Mouse (Mus musculus) kidney, embryonic 14.5 days (tissue): ENCODE results near the gene Eif2b2. TPM values are rescaled to one million over a fixed set of nuclear protein-coding genes. Genes with fewer than 3 reads are reported as not detected.
A peak's percentile ranks its signal among the peaks of the same experiment; 100 is the strongest.

Experiments
- ATAC-seq: fragments of 200-750 bp; cut with Nextera tagmentation; 2 replicates; pipeline ENCODE4 v1.8.0; 2017; ENCODE audit warnings: moderate number of reproducible peaks, mild to moderate bottlenecking, moderate TSS enrichment, moderate library complexity; ENCODE audit not compliant: low FRiP score, low TSS enrichment
- H3K27ac ChIP-seq: fragments of 300-500 bp; sonication (generic); 2 replicates; pipeline ENCODE4 v1.5.1; 2014; ENCODE audit warnings: low read depth, mild to moderate bottlenecking, low read length, moderate library complexity, mixed read lengths
- H3K27me3 ChIP-seq: fragments of 300-500 bp; sonication (generic); 2 replicates; pipeline ENCODE4 v1.6.1; 2014; ENCODE audit warnings: mild to moderate bottlenecking, low read length; ENCODE audit not compliant: control insufficient read depth, insufficient read depth
- H3K36me3 ChIP-seq: fragments of 300-500 bp; sonication (generic); 2 replicates; pipeline ENCODE4 v1.6.1; 2014; ENCODE audit warnings: low read length, mixed read lengths; ENCODE audit not compliant: control insufficient read depth, insufficient read depth
- H3K4me1 ChIP-seq: fragments of 300-500 bp; sonication (generic); 2 replicates; pipeline ENCODE4 v1.6.1; 2014; ENCODE audit warnings: low read length, mixed read lengths; ENCODE audit not compliant: control insufficient read depth, insufficient read depth
- H3K4me2 ChIP-seq: fragments of 300-500 bp; sonication (generic); replicated peaks from 2 replicates; pipeline ENCODE4 v1.6.1; 2014; ENCODE audit warnings: low read depth, mild to moderate bottlenecking, low read length
- H3K4me3 ChIP-seq: fragments of 300-500 bp; sonication (generic); 2 replicates; pipeline ENCODE4 v1.5.1; 2014; ENCODE audit warnings: mild to moderate bottlenecking, low read length
- H3K9ac ChIP-seq: fragments of 300-500 bp; sonication (generic); 2 replicates; pipeline ENCODE4 v1.6.1; 2014; ENCODE audit warnings: low read depth, mild to moderate bottlenecking, low read length, moderate library complexity
- H3K9me3 ChIP-seq: fragments of 300-500 bp; sonication (generic); 2 replicates; pipeline ENCODE4 v1.6.1; 2016; ENCODE audit warnings: low read length; ENCODE audit not compliant: control insufficient read depth
- WGBS: fragments of 180-500 bp; shearing (Covaris S2); extraction: QIAGEN DNeasy Blood & Tissue Kit; methylation state at CpG from one replicate; pipeline ENCODE4 v1.1.7; 2014; 5-methylcytosine and 5-hydroxymethylcytosine counted together
- microRNA-seq: library from miRNA; unstranded; fragments of <30 nt; microRNA quantifications from one replicate; pipeline ENCODE4, GENCODE M21; 2016
- polyA plus RNA-seq: library from polyadenylated mRNA; unstranded; fragments of >200 nt; fragmentation: Nextera tagmentation; extraction: Ambion mirVana; gene quantifications from 2 replicates; pipeline ENCODE4 v1.2.1, GENCODE M21; 2014

Eif2b2 gene
- polyA plus RNA-seq, 1 experiment from 2014 or later: 105 TPM

DNA sequence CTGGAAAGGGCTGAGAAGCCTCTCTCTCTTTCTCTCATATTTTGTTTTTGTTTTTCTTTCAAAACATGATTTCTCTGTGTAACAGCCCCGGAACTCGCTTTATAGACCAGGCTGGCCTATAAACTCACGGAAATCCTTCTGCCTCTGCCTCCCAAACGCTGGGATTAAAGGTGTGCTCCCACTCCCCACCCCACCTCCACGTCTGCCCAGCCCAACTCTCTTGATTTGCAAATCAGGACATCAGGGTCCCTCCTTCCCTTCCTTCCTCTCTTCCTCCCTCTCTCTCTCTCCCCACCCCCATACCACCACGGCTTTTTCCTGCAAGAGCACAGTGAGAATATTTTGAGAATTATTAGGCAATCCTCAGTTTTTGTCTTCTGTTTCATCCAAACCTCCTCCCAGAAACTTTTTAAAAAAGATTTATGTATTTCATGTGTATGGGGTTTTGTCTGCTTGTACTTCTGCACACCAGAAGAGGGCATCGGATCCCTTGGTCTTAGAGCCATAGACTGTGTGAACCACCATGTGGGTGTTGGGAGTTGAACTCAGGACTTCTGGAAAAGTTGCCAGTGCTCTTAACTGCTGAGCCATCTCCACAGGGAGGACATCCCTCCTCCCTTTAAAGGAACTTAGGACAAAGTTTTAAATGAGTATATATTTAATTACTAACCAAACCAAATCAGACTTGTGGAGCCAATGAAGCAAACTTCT lies 52.0 kb downstream of the Eif2b2 start:
- H3K27ac ChIP-seq: no peak overlapping the region
- no peak overlapping the region for H3K4me2 ChIP-seq

DNA sequence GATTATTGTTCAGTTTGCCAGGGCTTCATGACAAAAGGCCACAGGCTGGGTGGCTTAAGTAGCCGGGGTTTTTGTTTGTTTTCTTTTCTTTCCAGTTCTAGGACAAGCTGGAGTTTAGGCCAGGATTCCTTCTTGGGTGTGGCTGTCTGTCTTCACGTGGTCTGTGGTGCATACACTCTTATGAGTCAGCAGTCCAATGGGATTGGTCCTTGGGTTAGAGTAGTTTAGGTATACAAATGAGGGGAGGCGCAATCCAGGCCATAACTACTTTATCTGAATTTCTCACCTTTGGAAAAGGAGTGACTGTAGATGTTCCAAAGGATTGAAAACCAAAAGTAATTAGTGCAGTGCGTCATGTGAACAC lies 52.5 kb downstream of the Eif2b2 start:
- WGBS: 57% methylated on average over 4 of the region's 4 CpGs
- no peak overlapping the region for H3K27ac ChIP-seq
- no peak for ATAC-seq

More for the DNA sequence above, 52.0 kb downstream of the Eif2b2 start:
- 77% methylated on average over 7 of the region's 7 CpGs for WGBS
- ATAC-seq: no peak
- H3K27me3 ChIP-seq: no peaks in the 10 kb centered on the region
- peaks cover 9% of the 10 kb centered on the region for H3K4me1 ChIP-seq
- no peak overlapping the region for H3K4me3 ChIP-seq
- no peak overlapping the region for H3K9ac ChIP-seq
- no peaks in the 10 kb centered on the region; the same call in 1 of the 2 replicates for H3K36me3 ChIP-seq
- no peaks in the 10 kb centered on the region for H3K9me3 ChIP-seq

DNA sequence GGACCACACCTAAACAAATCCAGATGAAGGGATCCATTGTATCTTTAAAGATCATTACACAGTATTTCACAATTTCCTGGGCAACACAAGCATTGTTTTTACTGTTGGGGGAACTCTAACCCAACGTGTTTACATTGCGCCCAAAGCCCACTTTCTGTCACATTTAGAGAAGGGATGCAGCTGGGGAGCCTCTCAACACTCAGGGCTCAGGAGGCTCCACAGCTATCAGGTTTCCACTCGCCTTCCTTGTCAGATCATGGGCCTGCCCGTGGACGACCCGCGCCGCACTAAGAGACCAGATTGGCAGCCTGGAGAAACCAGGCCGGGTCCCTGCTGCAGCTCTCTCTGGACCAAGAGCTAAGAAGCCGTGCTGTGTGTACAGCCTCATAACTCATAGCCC lies 54.2 kb downstream of the Eif2b2 start:
- ATAC-seq: peak; percentile 88

More for the DNA sequence above, 52.5 kb downstream of the Eif2b2 start:
- Histone ChIP-seq H3K27me3 (no peaks in the 10 kb centered on the region), H3K4me3 (no peak overlapping the region), H3K9me3 (no peaks in the 10 kb centered on the region), H3K9ac (no peak overlapping the region), H3K36me3 (no peaks in the 10 kb centered on the region; the same call in 1 of the 2 replicates), H3K4me1 (peaks cover 9% of the 10 kb centered on the region), H3K4me2 (no peak overlapping the region)

More for the DNA sequence above, 54.2 kb downstream of the Eif2b2 start:
- 22% methylated on average over 10 of the region's 10 CpGs for WGBS
- H3K9me3 ChIP-seq: no peaks in the 10 kb centered on the region
- H3K27me3 ChIP-seq: no peaks in the 10 kb centered on the region
- H3K4me3 ChIP-seq: no peak overlapping the region
- H3K9ac ChIP-seq: no peak overlapping the region
- no peaks in the 10 kb centered on the region; the same call in 1 of the 2 replicates for H3K36me3 ChIP-seq
- peaks cover 9% of the 10 kb centered on the region for H3K4me1 ChIP-seq
- no peak overlapping the region for H3K4me2 ChIP-seq
- H3K27ac ChIP-seq: peak overlapping the region; percentile 60

Small RNA genes within 50 kb of the gene (microRNA-seq; reads per million reads assigned to microRNA genes)
- gene Mir6938: not detected

Other genes starting within 250 kb of the Eif2b2 start
- 153 and 212 TPM in 2 replicates for gene Fcf1, start 248.6 kb upstream of the Eif2b2 start, polyA plus RNA-seq
- gene Arel1, start 248.6 kb upstream of the Eif2b2 start, polyA plus RNA-seq: 8.4 and 15.7 TPM in 2 replicates
- 44.1 and 47.0 TPM in 2 replicates for gene Ylpm1, start 223.2 kb upstream of the Eif2b2 start, polyA plus RNA-seq
- 2.9 and 3.3 TPM in 2 replicates for gene Prox2, start 108.7 kb upstream of the Eif2b2 start, polyA plus RNA-seq
- 68.1 and 119 TPM in 2 replicates for gene Dlst, start 108.6 kb upstream of the Eif2b2 start, polyA plus RNA-seq
- 0.61 and 1.0 TPM in 2 replicates for gene Rps6kl1, start 68.2 kb upstream of the Eif2b2 start, polyA plus RNA-seq
- 16.3 and 21.9 TPM in 2 replicates for gene Pgf, start 41.7 kb upstream of the Eif2b2 start, polyA plus RNA-seq
- gene Mlh3, start 51.1 kb downstream of the Eif2b2 start, polyA plus RNA-seq: 6.2 and 10.8 TPM in 2 replicates
- gene Acyp1, start 69.0 kb downstream of the Eif2b2 start, polyA plus RNA-seq: 57.7 and 89.4 TPM in 2 replicates
- 2.0 and 3.2 TPM in 2 replicates for gene Zc2hc1c, start 69.1 kb downstream of the Eif2b2 start, polyA plus RNA-seq
- 13.1 and 19.1 TPM in 2 replicates for gene Nek9, start 119.9 kb downstream of the Eif2b2 start, polyA plus RNA-seq
- gene Tmed10, start 155.4 kb downstream of the Eif2b2 start, polyA plus RNA-seq: 314 and 356 TPM in 2 replicates